Mouse (Mus musculus) heart, embryonic 10.5 days (tissue): Measurements from ENCODE around the gene Coro7. TPM values are rescaled to one million over a fixed set of nuclear protein-coding genes. Genes with fewer than 3 reads are reported as not detected.
"Not testable (repeated sequence)": the region's sequence is repeated elsewhere in the genome, so short reads cannot be mapped to it uniquely, and the experiment has no call there.

ENCODE experiments used
- DNase-seq: peaks from one replicate; pipeline ENCODE4 v3.0.0-alpha.2; 2017; ENCODE audit warnings: low spot score
- H3K27ac ChIP-seq: fragments of 300-500 bp; sonication (generic); 2 replicates; pipeline ENCODE4 v1.5.1; 2016; ENCODE audit warnings: mild to moderate bottlenecking
- H3K27me3 ChIP-seq: fragments of 300-500 bp; sonication (generic); 2 replicates; pipeline ENCODE4 v1.6.1; 2016; ENCODE audit warnings: mild to moderate bottlenecking; ENCODE audit not compliant: poor library complexity, insufficient read depth, severe bottlenecking
- H3K36me3 ChIP-seq: fragments of 300-500 bp; sonication (generic); 2 replicates; pipeline ENCODE4 v1.6.1; 2016; ENCODE audit warnings: mild to moderate bottlenecking, moderate library complexity
- H3K4me1 ChIP-seq: fragments of 300-500 bp; sonication (generic); 2 replicates; pipeline ENCODE4 v1.6.1; 2016; ENCODE audit warnings: mild to moderate bottlenecking
- H3K4me3 ChIP-seq: fragments of 300-500 bp; sonication (generic); 2 replicates; pipeline ENCODE4 v1.5.1; 2016; ENCODE audit warnings: mild to moderate bottlenecking, moderate library complexity
- H3K9me3 ChIP-seq: fragments of 300-500 bp; sonication (generic); 2 replicates; pipeline ENCODE4 v1.6.1; 2016; ENCODE audit warnings: mild to moderate bottlenecking, moderate library complexity
- WGBS: fragments of 180-500 bp; shearing (Covaris S2); methylation state at CpG from one replicate; pipeline ENCODE4 v1.1.7; 2016; 5-methylcytosine and 5-hydroxymethylcytosine counted together
- polyA plus RNA-seq: library from polyadenylated mRNA; unstranded; fragments of >200 nt; fragmentation: Nextera tagmentation; extraction: Ambion mirVana; gene quantifications from 2 replicates; pipeline ENCODE4 v1.2.1, GENCODE M21; 2016

Coro7 gene
- polyA plus RNA-seq, 1 experiment from 2014 or later, result 22.7 TPM

DNA sequence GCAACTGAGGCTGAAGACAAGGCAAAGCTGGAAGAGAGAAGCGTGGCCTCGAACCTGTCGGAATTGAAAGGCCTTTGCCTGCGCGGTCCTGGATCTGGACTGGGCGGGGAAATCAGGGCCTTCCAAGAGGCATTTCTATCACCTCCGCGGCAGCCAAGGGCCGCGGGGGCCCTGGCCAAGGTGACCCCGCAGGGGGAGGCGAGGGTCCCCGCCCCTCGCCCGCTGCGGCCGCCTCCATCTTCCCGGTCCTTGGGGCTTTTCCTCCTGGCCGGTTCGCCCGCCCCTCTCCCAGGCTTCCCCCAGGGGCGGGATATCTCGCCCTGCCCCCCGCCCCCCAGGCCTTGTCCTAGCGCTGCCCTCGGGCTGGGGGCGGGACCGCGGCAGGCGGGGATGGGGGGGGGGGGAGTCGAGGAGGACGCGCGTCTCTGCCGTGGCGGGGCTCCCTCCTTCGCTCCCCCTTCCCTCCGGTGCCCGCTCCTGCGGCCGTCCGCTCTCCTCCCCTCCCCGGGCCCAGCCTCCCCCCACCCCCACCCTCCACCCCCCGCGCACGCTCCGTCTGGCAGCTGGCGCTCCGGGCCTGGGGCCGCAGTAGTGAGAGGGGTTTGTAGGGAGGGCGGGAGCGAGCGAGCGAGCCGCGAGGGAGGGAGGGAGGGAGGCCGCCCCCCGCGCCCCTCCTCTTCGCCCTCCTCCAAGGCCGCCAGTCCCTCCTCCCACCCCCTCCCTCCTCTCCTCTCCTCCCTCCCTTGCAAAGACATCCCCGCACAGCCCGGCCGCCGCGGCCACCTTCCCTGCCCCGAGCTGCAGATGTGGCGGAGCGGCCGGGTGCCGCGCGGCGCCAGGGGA lies 85.4 kb downstream of the Coro7 start, which contains the start of gene Glis2:
Gene Glis2, plus strand, starts transcription at position 743 of the 843 bp plus-strand sequence.
- H3K4me3 ChIP-seq, result peak within 1 kb of the TSS; percentile 93
- under 1% methylated on average over 53 of the region's 74 CpGs for WGBS
- DNase-seq, result peak; percentile 92
- peak within 1 kb of the TSS; percentile 97 for H3K27ac ChIP-seq
- peaks cover 68% of the 10 kb centered on the region for H3K4me1 ChIP-seq
- H3K36me3 ChIP-seq, result peaks cover 17% of the 10 kb centered on the region
- no peaks in the 10 kb centered on the region for H3K9me3 ChIP-seq
- H3K27me3 ChIP-seq, result no peaks in the 10 kb centered on the region

DNA sequence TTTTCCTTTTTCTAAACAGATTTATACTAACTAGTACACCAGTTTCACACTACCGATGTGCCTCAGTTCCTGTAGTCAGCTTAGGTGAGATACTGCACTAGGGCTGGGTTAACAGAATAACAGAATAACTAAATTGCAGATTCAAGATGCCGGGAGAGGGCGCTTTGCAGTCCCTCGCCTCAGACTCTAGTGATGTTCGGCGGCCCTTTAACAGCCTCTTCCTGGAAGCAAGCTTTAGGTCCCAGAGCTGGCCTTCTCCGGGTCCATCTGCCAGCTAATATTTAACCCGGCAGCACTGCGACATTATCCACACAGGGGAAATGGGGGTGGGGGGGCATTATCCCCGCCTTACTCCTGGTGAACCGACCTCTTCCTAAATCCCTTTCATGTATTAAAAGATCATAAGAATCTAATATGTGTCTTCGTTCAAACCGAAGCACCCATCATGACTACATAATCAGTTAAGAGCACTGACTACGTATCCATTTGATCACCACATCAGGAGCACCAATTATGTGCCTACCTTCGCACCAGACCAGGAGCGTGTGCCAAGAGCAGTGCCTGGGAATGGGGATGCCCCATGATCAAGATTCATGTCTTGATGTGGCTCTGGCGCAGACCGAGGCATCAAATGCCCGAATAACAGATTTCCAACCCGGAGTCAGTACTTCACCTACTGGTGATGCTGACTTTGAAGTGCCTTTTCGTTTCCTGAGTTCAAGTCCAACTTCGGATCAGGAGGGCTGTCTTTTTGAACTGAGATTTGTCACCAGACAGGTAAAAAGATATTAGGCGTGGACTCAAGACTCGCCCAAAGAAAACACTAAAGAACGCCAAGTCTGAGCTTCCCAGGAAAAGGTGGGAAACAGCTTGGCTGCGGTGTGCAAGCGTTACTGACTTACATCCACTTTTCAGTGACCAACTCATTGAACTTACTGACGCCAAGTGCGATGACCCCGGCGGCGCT lies 86.4 kb downstream of the Coro7 start:
- DNase-seq, result no peak
- Histone ChIP-seq H3K27ac (peak overlapping the region; percentile 97), H3K9me3 (no peaks in the 10 kb centered on the region), H3K27me3 (no peaks in the 10 kb centered on the region), H3K36me3 (peaks cover 17% of the 10 kb centered on the region), H3K4me1 (peaks cover 59% of the 10 kb centered on the region), H3K4me3 (peak overlapping the region; percentile 93)
- WGBS, result 15% methylated on average over 32 of the region's 32 CpGs

DNA sequence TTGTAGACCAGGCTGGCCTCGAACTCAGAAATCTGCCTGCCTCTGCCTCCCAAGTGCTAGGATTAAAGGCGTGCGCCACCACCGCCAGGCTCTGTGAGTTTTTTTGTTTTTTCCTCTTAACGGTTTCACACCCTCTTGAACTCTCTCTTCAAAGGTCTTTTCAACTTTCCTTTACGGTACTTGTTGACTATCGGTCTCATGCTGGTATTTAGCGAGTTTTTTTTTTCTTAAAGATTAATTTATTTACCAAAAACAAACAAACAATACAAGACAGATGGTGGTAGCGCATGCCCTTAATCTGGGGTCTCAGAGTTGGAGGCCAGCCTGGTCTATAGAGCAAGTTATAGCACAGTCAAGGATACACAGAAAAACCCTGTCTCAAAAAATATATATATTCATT lies 89.3 kb downstream of the Coro7 start:
- peaks cover 17% of the 10 kb centered on the region for H3K36me3 ChIP-seq
- H3K27ac ChIP-seq, result no peak overlapping the region
- no peaks in the 10 kb centered on the region for H3K27me3 ChIP-seq
- WGBS, result 93% methylated on average over 9 of the region's 9 CpGs
- no peak for DNase-seq
- no peaks in the 10 kb centered on the region for H3K9me3 ChIP-seq
- no peak overlapping the region for H3K4me3 ChIP-seq
- peaks cover 57% of the 10 kb centered on the region for H3K4me1 ChIP-seq

DNA sequence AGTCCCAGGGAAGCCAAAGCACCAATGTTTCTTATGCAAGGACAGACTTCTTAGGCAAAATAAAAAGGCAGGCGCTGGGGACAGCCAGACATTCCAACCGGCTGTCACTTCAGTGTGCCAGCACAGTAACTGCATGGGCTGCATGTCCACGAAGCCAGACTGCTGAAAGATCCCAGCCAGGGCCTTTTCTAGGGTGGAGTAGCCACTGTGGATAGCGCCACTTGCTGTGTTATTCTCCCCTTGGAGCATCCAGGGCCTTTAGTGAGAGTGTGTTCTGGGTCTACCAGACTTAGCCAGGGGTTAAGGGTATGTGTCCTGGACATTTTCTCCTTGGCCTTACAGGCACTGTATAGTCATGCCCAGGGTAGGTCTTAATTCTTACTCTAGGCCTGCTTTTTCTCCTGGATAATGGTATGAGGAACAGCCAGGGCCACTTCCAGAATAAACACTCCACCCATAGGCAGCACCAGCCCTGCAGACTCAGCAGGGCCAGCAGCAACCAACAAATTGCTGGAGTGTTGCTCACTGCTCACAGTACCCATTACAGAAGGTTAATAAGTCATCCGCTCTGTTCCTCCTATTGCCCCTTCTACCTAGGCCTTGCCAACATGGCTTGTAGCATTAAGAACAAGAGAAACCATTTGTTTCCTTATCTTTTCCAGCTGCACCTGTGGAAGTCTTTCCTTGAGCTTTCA lies 91.9 kb downstream of the Coro7 start:
- WGBS, result 47% methylated on average over 5 of the region's 5 CpGs

GRCm38 (mm10) chr16:4586531-4587123 lies 93.0 kb downstream of the Coro7 start:
- WGBS, result 1% methylated on average over 43 of the region's 43 CpGs
- H3K4me3 ChIP-seq, result peak overlapping the region; percentile 59

More for the DNA sequence above, 91.9 kb downstream of the Coro7 start:
- Histone ChIP-seq H3K27ac (peak overlapping the region; percentile 94), H3K36me3 (peaks cover 17% of the 10 kb centered on the region), H3K27me3 (no peaks in the 10 kb centered on the region), H3K9me3 (no peaks in the 10 kb centered on the region), H3K4me3 (peak overlapping the region; percentile 59), H3K4me1 (peaks cover 32% of the 10 kb centered on the region)
- no peak for DNase-seq

GRCm38 (mm10) chr16:4585642-4586530 lies 93.7 kb downstream of the Coro7 start:
- peak overlapping the region; percentile 59 for H3K4me3 ChIP-seq
- no peaks in the 10 kb centered on the region for H3K9me3 ChIP-seq
- no peak for DNase-seq
- peaks cover 28% of the 10 kb centered on the region for H3K4me1 ChIP-seq
- H3K27ac ChIP-seq, result peak overlapping the region; percentile 94
- 6% methylated on average over 14 of the region's 14 CpGs for WGBS
- peaks cover 12% of the 10 kb centered on the region for H3K36me3 ChIP-seq
- no peaks in the 10 kb centered on the region for H3K27me3 ChIP-seq

More at GRCm38 (mm10) chr16:4586531-4587123, 93.0 kb downstream of the Coro7 start:
- Histone ChIP-seq H3K9me3 (no peaks in the 10 kb centered on the region), H3K36me3 (peaks cover 17% of the 10 kb centered on the region), H3K4me1 (peaks cover 28% of the 10 kb centered on the region), H3K27me3 (no peaks in the 10 kb centered on the region), H3K27ac (peak overlapping the region; percentile 94)
- peak; percentile 99 for DNase-seq

DNA sequence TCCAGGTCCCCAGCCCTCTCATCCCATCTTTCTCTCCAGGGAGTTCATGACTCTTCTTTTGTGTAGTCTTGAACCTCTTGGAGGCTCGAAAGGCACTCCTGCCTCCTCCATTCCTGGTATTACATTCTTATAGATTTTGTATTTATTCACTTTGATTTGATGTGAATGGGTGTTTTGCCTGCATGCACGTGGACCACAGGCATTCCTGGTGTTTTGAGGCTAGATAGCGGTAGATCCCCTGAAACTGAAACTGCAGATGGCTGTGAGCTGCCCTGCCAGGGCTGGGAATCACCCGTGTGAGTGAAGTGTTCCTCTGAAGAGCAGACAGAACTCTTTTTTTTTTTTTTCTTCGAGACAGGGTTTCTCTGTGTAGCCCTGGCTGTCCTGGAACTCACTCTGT lies 95.1 kb downstream of the Coro7 start:
- no peaks in the 10 kb centered on the region for H3K9me3 ChIP-seq
- no peak overlapping the region; the same call in 1 of the 2 replicates for H3K27ac ChIP-seq
- H3K36me3 ChIP-seq, result 0 out of 2 replicates have a peak, but pooled peaks cover under 1% of the 10 kb centered on the region
- H3K27me3 ChIP-seq, result no peaks in the 10 kb centered on the region
- 69% methylated on average over 5 of the region's 5 CpGs for whole genome bisulfite sequencing
- H3K4me3 ChIP-seq, result no peak overlapping the region
- peaks cover 28% of the 10 kb centered on the region for H3K4me1 ChIP-seq
- no peak for DNase-seq

- WGBS, result 74% methylated on average over 3 of the region's 3 CpGs
- DNase-seq, result no peak
- peaks cover 32% of the 10 kb centered on the region for H3K4me1 ChIP-seq
- no peaks in the 10 kb centered on the region for H3K27me3 ChIP-seq
- no peaks in the 10 kb centered on the region for H3K36me3 ChIP-seq
- H3K27ac ChIP-seq, result no peak overlapping the region
- no peaks in the 10 kb centered on the region for H3K9me3 ChIP-seq
- no peak overlapping the region for H3K4me3 ChIP-seq
These were observed 95.8 kb downstream of the Coro7 start for GRCm38 (mm10) chr16:4583807-4584206.

- H3K4me3 ChIP-seq, DNase-seq, H3K27ac ChIP-seq, H3K36me3 ChIP-seq, H3K27me3 ChIP-seq, H3K9me3 ChIP-seq: not testable (repeated sequence)
- H3K4me1 ChIP-seq, result peaks cover 16% of the 10 kb centered on the region
- WGBS, result 69% methylated on average over 4 of the region's 4 CpGs
These were observed 98.4 kb downstream of the Coro7 start for GRCm38 (mm10) chr16:4581179-4581578.

DNA sequence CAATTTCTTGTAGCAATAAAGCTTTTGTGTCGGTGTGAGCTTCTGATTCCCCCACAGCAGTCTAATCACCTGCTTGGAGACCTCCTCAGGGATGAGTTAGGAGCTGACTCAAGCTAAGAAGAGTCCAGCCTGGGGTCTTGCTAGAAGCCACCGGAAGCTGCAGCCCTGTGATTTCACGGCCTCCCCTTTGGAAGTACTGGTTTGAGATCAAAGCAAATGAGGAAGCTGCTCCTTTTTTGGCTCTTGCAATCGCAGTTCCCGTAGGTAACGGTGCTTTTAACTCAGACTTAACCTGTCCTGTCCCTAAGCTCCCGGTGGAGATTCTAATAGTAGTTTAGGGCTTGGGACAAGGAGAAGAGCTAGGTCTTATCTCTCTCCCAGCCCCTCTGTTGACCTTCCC lies 100.9 kb downstream of the Coro7 start:
- DNase-seq, result no peak
- no peak overlapping the region for H3K4me3 ChIP-seq
- 0 out of 2 replicates have a peak overlapping the region, but pooled peaks have one; percentile 42 for H3K27ac ChIP-seq
- 61% methylated on average over 7 of the region's 7 CpGs for WGBS
- H3K9me3 ChIP-seq, result no peaks in the 10 kb centered on the region
- no peaks in the 10 kb centered on the region for H3K27me3 ChIP-seq
- no peaks in the 10 kb centered on the region for H3K36me3 ChIP-seq
- H3K4me1 ChIP-seq, result peaks cover 9% of the 10 kb centered on the region

DNA sequence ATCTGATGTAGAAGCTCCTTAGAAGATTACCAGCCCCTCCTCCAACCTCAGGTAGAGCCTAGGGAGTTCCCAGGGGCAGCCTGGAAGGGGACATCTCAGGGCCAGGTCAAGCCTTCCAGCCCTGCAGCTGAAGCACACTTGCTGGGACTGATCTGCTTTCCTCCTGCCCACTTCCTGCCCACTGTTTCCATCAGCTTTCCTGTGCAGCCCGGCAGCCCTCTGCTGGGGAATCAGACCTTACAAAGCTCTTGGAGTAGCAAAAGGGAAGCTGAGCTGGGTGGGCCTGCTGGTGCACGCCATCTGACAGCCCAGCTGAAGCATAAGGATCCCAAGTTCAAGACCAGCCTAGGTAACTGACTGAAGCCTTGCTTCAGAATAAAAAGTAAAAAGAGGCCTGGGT lies 102.7 kb downstream of the Coro7 start:
- WGBS, result 47% methylated on average over 2 of the region's 2 CpGs
- Histone ChIP-seq H3K9me3 (no peaks in the 10 kb centered on the region), H3K27me3 (no peaks in the 10 kb centered on the region), H3K27ac (no peak overlapping the region), H3K4me3 (no peak overlapping the region), H3K4me1 (peaks cover 9% of the 10 kb centered on the region), H3K36me3 (no peaks in the 10 kb centered on the region)
- no peak for DNase-seq
